Mouse (Mus musculus): ENCODE measurements at regions not wholly inside any gene's neighbourhood (a gene's known extent, or its start where the extent isn't known, plus 50 kb on each side); places are given as distances from the start of the nearest gene placed in this dataset.
A peak's percentile ranks its signal among the peaks of the same experiment; 100 is the strongest.

GRCm38 (mm10) chr2:64706646-64707177 lies 318.1 kb downstream of the Grb14 start:
- no peaks in the 10 kb centered on the region for H3K4me1 ChIP-seq (ENCODE audit: control insufficient read depth, insufficient read depth, low read length)
- no peak overlapping the region for H3K4me3 ChIP-seq (ENCODE audit: low read depth, low read length)
- H3K27me3 ChIP-seq (ENCODE audit: control insufficient read depth, insufficient read depth, low read length) = no peaks in the 10 kb centered on the region
- H3K27ac ChIP-seq (ENCODE audit: low read depth, low read length) = no peak overlapping the region
- ATAC-seq (ENCODE audit: low FRiP score) (no peak), DNase-seq (ENCODE audit: low spot score, missing footprints) (no peak)
- no peaks in the 10 kb centered on the region for H3K36me3 ChIP-seq (ENCODE audit: control insufficient read depth, insufficient read depth, low read length)
- H3K4me2 ChIP-seq = no peak overlapping the region
- no peaks in the 10 kb centered on the region for H3K9me3 ChIP-seq (ENCODE audit: control insufficient read depth, low read length)
- WGBS = 87% methylated on average over 1 of the region's 1 CpGs
- no peak overlapping the region for H3K9ac ChIP-seq (ENCODE audit: low read length)

- 80% methylated on average over 1 of the region's 1 CpGs for WGBS
- DNase-seq (ENCODE audit: low spot score, missing footprints) (no peak), ATAC-seq (ENCODE audit: low FRiP score) (no peak)
- no peaks in the 10 kb centered on the region for H3K9me3 ChIP-seq (ENCODE audit: control insufficient read depth, low read length)
- H3K4me1 ChIP-seq (ENCODE audit: control insufficient read depth, insufficient read depth, low read length) = no peaks in the 10 kb centered on the region
- H3K36me3 ChIP-seq (ENCODE audit: control insufficient read depth, insufficient read depth, low read length) = no peaks in the 10 kb centered on the region
- H3K4me2 ChIP-seq = no peak overlapping the region
- no peak overlapping the region for H3K9ac ChIP-seq (ENCODE audit: low read length)
- no peak overlapping the region for H3K4me3 ChIP-seq (ENCODE audit: low read depth, low read length)
- no peaks in the 10 kb centered on the region for H3K27me3 ChIP-seq (ENCODE audit: control insufficient read depth, insufficient read depth, low read length)
- no peak overlapping the region for H3K27ac ChIP-seq (ENCODE audit: low read depth, low read length)
Measured at GRCm38 (mm10) chr2:64695974-64696373, 328.8 kb downstream of the Grb14 start.

DNA sequence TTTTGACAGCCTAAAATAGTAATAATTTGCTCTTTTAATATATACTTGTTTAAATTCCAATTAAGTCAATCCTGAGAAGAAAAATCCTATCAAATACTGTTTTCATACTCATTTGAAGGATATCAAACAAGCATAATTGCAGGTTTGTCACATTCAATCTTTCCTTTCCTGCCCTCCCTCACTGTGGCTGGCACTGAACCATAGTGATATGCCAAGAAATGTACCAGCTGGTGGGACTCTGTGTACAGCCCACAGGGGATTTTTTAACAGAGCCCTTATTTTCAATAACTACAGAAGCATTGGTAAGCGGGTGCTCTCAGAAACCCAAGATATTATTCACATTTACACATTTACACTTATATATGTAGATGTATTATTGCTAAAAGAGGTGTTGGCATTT lies 333.3 kb downstream of the Grb14 start:
- Histone ChIP-seq H3K4me1 (ENCODE audit: control insufficient read depth, insufficient read depth, low read length) (no peaks in the 10 kb centered on the region), H3K27ac (ENCODE audit: low read depth, low read length) (no peak overlapping the region), H3K9ac (ENCODE audit: low read length) (no peak overlapping the region), H3K9me3 (ENCODE audit: control insufficient read depth, low read length) (no peaks in the 10 kb centered on the region), H3K4me2 (no peak overlapping the region), H3K27me3 (ENCODE audit: control insufficient read depth, insufficient read depth, low read length) (no peaks in the 10 kb centered on the region), H3K36me3 (ENCODE audit: control insufficient read depth, insufficient read depth, low read length) (no peaks in the 10 kb centered on the region), H3K4me3 (ENCODE audit: low read depth, low read length) (no peak overlapping the region)
- WGBS = 94% methylated on average over 1 of the region's 1 CpGs
- ATAC-seq (ENCODE audit: low FRiP score) = no peak
- DNase-seq (ENCODE audit: low spot score, missing footprints) = no peak

DNA sequence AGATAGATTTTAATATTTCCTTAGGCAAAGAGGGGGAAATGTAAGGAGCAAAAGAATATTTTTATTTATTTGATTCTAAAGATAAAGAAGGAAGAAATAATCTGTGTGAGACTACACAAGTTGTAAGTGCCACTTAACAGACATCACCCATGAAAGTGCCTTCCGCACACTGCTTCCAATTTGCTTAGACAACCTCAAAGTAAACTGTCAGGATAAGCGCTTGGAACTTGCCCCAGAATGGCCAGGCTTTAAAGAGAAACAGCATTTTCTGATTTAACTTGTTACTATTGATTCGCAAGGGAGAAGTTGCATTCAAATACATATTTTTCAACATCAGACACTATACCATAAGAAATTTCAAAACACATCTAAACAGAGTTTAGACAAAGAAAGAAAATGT lies 333.8 kb downstream of the Grb14 start:
- Histone ChIP-seq H3K27me3 (ENCODE audit: control insufficient read depth, insufficient read depth, low read length) (no peaks in the 10 kb centered on the region), H3K4me3 (ENCODE audit: low read depth, low read length) (no peak overlapping the region), H3K9ac (ENCODE audit: low read length) (no peak overlapping the region), H3K9me3 (ENCODE audit: control insufficient read depth, low read length) (no peaks in the 10 kb centered on the region), H3K4me1 (ENCODE audit: control insufficient read depth, insufficient read depth, low read length) (no peaks in the 10 kb centered on the region), H3K4me2 (no peak overlapping the region), H3K27ac (ENCODE audit: low read depth, low read length) (no peak overlapping the region), H3K36me3 (ENCODE audit: control insufficient read depth, insufficient read depth, low read length) (no peaks in the 10 kb centered on the region)
- WGBS = 88% methylated on average over 3 of the region's 3 CpGs
- ATAC-seq (ENCODE audit: low FRiP score) (no peak), DNase-seq (ENCODE audit: low spot score, missing footprints) (no peak)

DNA sequence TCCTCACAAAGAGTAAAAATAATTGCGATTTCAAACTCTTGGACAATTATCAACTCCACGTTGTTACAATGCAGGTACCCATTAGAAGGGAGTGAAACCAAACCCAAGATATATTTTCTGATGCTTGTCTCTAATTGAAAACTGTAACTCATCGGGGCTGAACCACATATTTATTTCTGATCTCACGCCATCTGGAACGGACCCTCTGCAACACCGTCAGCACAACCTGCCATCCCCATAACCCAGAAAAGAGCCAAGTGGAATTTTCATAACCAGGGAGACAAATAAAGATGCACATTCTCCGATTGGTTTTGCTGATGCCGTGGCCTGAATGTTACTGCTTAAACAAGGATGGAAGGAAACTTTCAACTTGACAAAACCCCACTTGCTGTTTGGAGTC lies 338.0 kb downstream of the Grb14 start:
- Histone ChIP-seq H3K9ac (ENCODE audit: low read length) (no peak overlapping the region), H3K4me2 (no peak overlapping the region), H3K27ac (ENCODE audit: low read depth, low read length) (no peak overlapping the region), H3K4me1 (ENCODE audit: control insufficient read depth, insufficient read depth, low read length) (no peaks in the 10 kb centered on the region), H3K27me3 (ENCODE audit: control insufficient read depth, insufficient read depth, low read length) (no peaks in the 10 kb centered on the region), H3K9me3 (ENCODE audit: control insufficient read depth, low read length) (no peaks in the 10 kb centered on the region), H3K4me3 (ENCODE audit: low read depth, low read length) (no peak overlapping the region), H3K36me3 (ENCODE audit: control insufficient read depth, insufficient read depth, low read length) (no peaks in the 10 kb centered on the region)
- WGBS = 79% methylated on average over 8 of the region's 8 CpGs
- DNase-seq (ENCODE audit: low spot score, missing footprints) (no peak), ATAC-seq (ENCODE audit: low FRiP score) (no peak)

DNA sequence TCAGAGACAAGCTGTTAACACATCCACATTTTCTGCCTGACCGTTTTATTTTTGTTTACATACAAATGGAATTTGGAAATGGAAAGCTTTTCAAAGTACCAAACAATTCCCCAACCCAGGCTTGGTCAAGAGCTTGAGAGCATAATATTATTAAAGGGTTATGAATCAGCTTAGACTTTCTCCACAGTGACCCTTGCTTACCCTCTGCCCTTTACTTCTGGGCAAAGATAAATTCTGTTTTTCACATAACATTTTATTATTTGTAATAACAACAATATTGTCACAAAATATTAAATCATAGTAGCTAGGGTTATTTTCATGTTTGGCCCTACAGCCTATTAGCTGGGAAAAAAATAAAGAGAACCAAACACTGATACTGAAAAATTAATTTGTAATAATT lies 375.2 kb downstream of the Grb14 start:
- H3K27me3 ChIP-seq (ENCODE audit: control insufficient read depth, insufficient read depth, low read length) = no peaks in the 10 kb centered on the region
- ATAC-seq (ENCODE audit: low FRiP score) (no peak), DNase-seq (ENCODE audit: low spot score, missing footprints) (no peak)
- no peaks in the 10 kb centered on the region for H3K9me3 ChIP-seq (ENCODE audit: control insufficient read depth, low read length)
- H3K4me1 ChIP-seq (ENCODE audit: control insufficient read depth, insufficient read depth, low read length) = no peaks in the 10 kb centered on the region
- H3K4me3 ChIP-seq (ENCODE audit: low read depth, low read length) = no peak overlapping the region
- 89% methylated on average over 1 of the region's 1 CpGs for WGBS
- no peak overlapping the region for H3K4me2 ChIP-seq
- H3K36me3 ChIP-seq (ENCODE audit: control insufficient read depth, insufficient read depth, low read length) = no peaks in the 10 kb centered on the region
- H3K9ac ChIP-seq (ENCODE audit: low read length) = no peak overlapping the region
- no peak overlapping the region for H3K27ac ChIP-seq (ENCODE audit: low read depth, low read length)

DNA sequence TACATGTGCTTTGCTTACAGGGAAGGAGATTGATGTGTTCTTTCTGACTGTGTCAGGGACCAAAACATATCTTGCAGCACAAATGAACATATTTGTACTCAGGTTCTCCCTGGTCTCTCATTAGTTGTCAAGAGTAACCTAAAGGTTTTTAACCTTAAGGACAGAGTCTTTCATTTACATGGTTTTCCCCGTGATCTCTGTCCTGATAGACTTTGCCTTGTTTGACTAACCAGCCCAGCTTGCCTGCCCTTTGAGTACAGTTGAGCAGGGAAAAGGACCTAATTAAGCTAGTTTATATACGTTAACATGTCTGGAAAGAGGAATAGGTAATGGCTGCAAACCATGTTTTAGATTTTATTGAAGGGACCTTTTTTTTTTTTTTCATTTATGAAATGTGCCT lies 407.9 kb downstream of the Grb14 start:
- no peaks in the 10 kb centered on the region for H3K4me1 ChIP-seq (ENCODE audit: control insufficient read depth, insufficient read depth, low read length)
- no peak overlapping the region for H3K4me3 ChIP-seq (ENCODE audit: low read depth, low read length)
- DNase-seq (ENCODE audit: low spot score, missing footprints) = no peak
- H3K36me3 ChIP-seq (ENCODE audit: control insufficient read depth, insufficient read depth, low read length) = no peaks in the 10 kb centered on the region
- H3K27me3 ChIP-seq (ENCODE audit: control insufficient read depth, insufficient read depth, low read length) = no peaks in the 10 kb centered on the region
- no peak for ATAC-seq (ENCODE audit: low FRiP score)
- no peaks in the 10 kb centered on the region for H3K9me3 ChIP-seq (ENCODE audit: control insufficient read depth, low read length)
- 83% methylated on average over 2 of the region's 2 CpGs for WGBS
- H3K4me2 ChIP-seq = no peak overlapping the region
- no peak overlapping the region for H3K9ac ChIP-seq (ENCODE audit: low read length)
- H3K27ac ChIP-seq (ENCODE audit: low read depth, low read length) = no peak overlapping the region

- no peaks in the 10 kb centered on the region for H3K4me1 ChIP-seq (ENCODE audit: control insufficient read depth, insufficient read depth, low read length)
- WGBS = 68% methylated on average over 1 of the region's 1 CpGs
- DNase-seq (ENCODE audit: low spot score, missing footprints) (peak; percentile 66), ATAC-seq (ENCODE audit: low FRiP score) (no peak)
- no peak overlapping the region for H3K4me3 ChIP-seq (ENCODE audit: low read depth, low read length)
- no peak overlapping the region for H3K9ac ChIP-seq (ENCODE audit: low read length)
- H3K4me2 ChIP-seq = no peak overlapping the region
- H3K9me3 ChIP-seq (ENCODE audit: control insufficient read depth, low read length) = no peaks in the 10 kb centered on the region
- H3K36me3 ChIP-seq (ENCODE audit: control insufficient read depth, insufficient read depth, low read length) = no peaks in the 10 kb centered on the region
- no peak overlapping the region for H3K27ac ChIP-seq (ENCODE audit: low read depth, low read length)
- no peaks in the 10 kb centered on the region for H3K27me3 ChIP-seq (ENCODE audit: control insufficient read depth, insufficient read depth, low read length)
Measured at GRCm38 (mm10) chr2:64606864-64607263, 417.9 kb downstream of the Grb14 start.

DNA sequence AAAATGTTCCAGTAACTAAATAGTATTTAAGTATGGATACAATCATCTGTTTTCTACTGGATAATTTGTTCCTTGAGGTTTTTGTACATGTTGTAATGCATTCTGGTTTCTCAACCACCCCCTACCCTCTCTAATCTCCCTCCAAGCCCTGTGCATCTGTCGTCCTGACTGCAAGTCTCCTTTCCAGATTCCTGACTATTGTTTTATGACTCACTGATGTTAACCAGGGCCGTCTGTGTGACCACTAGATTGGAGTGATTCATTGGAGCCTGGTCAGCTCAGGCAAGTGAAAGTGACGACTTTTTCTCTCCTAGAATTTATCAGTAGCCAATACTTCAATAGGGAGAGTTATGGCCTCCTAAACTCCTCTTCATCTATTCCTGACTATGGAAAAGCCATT lies 442.5 kb downstream of the Grb14 start:
- Histone ChIP-seq H3K27me3 (ENCODE audit: control insufficient read depth, insufficient read depth, low read length) (no peaks in the 10 kb centered on the region), H3K27ac (ENCODE audit: low read depth, low read length) (no peak overlapping the region), H3K9ac (ENCODE audit: low read length) (no peak overlapping the region), H3K4me2 (no peak overlapping the region), H3K4me1 (ENCODE audit: control insufficient read depth, insufficient read depth, low read length) (no peaks in the 10 kb centered on the region), H3K36me3 (ENCODE audit: control insufficient read depth, insufficient read depth, low read length) (no peaks in the 10 kb centered on the region), H3K4me3 (ENCODE audit: low read depth, low read length) (no peak overlapping the region), H3K9me3 (ENCODE audit: control insufficient read depth, low read length) (no peaks in the 10 kb centered on the region)
- ATAC-seq (ENCODE audit: low FRiP score) (no peak), DNase-seq (ENCODE audit: low spot score, missing footprints) (no peak)
- WGBS = 65% methylated on average over 3 of the region's 3 CpGs

GRCm38 (mm10) chr2:64536032-64536431 lies 438.2 kb upstream of the Fign start:
- Histone ChIP-seq H3K27ac (ENCODE audit: low read depth, low read length) (no peak overlapping the region), H3K9me3 (ENCODE audit: control insufficient read depth, low read length) (no peaks in the 10 kb centered on the region), H3K36me3 (ENCODE audit: control insufficient read depth, insufficient read depth, low read length) (no peaks in the 10 kb centered on the region), H3K4me3 (ENCODE audit: low read depth, low read length) (no peak overlapping the region), H3K4me1 (ENCODE audit: control insufficient read depth, insufficient read depth, low read length) (no peaks in the 10 kb centered on the region), H3K9ac (ENCODE audit: low read length) (no peak overlapping the region), H3K4me2 (no peak overlapping the region), H3K27me3 (ENCODE audit: control insufficient read depth, insufficient read depth, low read length) (no peaks in the 10 kb centered on the region)
- WGBS = 92% methylated on average over 5 of the region's 5 CpGs
- ATAC-seq (ENCODE audit: low FRiP score) = no peak
- DNase-seq (ENCODE audit: low spot score, missing footprints) = no peak

Measured in midbrain, embryonic 11.5 days (tissue).